Mouse (Mus musculus): Measurements from ENCODE around the gene Prickle2. TPM values are rescaled to one million over a fixed set of nuclear protein-coding genes. Genes with fewer than 3 reads are reported as not detected.

Prickle2 gene
- total RNA-seq, 2 experiments from 2014 or later = 10.8 to 11.4 TPM

DNA sequence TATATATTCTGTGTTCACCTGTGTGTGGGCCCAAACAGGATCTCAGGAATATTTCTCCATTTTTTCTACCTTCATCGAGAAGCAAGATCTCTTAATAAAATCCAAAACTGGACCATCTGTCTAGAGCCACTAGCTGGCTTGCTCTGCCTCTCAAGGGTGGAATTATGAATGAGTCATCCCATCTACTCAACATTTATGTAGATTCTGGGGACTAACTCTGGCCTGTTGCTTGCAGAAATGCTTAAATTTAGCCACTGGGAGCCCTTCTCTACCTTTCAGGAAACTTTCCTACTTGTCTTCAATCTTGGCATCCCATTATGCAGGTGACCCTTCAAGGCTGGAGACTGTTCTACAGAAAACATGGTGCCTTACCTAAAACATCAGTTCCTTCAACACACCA lies 194.0 kb downstream of the Prickle2 start:
- no peak for DNase-seq

DNA sequence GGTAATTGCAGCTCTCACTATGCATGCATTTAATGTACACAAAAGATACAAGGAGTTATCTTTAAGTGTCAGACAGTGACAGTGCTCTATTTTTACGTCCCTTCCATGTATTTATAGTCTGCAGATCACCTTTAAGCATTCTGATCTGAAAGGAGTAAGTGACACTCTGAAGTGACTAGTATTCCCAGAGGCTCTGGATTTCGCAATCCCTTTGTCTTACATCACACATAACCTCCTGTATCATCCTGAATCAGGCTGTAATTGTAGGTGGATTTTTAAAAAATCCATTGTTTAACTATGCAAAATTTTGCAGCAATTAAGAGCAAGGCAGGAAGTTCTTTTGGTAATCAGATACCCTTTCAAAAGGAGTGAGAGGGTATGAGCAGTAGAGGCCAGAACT lies 196.2 kb downstream of the Prickle2 start:
- DNase-seq = no peak

DNA sequence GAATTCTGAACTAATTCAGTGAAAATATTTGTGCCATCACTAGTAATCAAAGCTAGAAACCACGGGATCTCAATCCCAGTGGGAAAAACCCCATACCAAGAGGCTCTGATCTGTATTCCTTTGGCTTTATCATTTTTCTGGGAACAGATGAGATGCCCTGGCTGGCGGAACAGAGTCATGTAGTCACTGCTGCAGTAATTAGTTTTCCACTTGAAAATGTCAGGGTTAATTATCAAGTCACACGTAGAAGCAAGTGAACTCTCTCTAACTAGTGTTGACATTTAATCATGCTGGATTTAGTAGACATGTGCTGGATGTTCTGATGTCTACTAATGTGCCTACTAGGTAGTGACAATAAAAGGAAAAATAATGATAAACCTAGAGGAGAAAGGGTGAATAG lies 199.7 kb downstream of the Prickle2 start:
- no peak for DNase-seq

DNA sequence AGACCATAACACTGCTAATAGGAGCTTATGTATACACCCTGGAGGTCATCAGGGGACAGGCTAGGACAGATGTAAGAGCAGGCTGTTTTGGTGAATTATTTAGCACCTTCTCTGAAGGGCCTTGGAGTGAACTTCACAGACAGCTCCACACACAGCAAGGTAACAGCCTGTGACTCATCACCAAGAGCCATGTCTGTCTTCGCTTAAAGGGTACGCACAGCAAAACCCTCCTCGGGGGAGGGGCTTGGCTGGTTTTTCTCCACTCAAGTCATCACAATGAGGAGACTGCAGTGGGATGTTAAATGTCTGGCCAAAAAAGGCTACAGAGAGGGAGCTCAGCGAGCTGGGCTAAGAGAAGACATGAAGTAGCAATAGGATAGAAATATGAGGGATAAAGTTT lies 206.5 kb downstream of the Prickle2 start:
- no peak for DNase-seq

DNA sequence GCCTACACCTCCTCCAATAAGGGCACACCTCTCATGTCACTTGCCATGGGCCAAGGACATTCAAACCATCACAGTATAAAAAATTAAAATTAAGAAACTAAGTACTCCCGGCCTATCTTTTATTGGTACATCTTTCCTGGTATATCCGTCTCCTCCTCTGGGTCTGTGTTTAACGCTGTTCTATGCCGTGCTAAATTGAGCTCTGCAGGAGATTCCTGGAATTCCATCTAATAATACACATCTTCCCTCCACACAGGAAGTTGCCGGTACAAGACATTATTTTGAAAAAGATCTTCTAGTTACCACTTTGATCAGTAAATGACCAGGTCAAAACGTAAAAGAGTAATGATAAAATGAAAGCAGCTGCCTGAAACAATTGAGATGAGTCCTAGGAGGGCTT lies 207.4 kb downstream of the Prickle2 start:
- DNase-seq = no peak

DNA sequence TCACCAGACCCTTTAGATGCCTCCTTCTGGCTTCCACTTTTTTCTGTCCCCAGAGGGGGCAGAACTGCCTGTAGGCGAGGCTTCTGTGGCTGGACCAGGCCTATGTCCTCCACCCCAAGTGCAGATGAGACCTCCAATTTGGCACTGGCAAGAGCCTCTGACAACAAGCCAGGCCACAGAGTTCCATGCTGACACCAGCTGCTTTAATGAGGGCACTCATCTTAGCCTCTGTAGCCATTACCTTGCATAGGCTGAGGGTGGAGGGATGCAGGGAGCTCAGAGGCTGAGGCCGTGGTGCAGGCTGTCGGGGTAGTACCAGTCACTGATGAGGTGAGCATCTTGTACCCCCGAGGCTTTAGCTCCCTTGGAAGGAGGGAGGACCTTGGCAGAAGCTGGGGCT lies 208.7 kb downstream of the Prickle2 start:
- no peak for DNase-seq

DNA sequence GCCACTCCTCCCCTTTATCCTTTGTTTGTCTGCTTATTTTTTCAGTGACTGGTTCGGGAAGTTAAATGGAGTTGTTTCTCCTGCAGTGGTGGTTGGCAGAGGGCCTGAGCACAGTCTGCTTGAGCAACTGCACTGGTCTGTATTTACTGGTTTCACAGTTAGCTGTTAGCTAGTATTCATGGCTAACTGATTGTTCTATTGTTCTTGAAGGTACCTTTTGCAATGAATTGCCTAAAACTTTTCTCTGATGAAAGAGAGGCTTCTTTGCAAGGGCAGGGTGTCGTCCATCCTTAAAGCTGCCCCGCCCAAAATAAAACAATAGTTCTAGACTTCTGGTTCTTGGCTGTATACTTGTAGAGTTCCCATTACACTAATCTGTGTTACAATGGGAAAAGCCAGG lies 210.5 kb downstream of the Prickle2 start:
- DNase-seq = no peak

DNA sequence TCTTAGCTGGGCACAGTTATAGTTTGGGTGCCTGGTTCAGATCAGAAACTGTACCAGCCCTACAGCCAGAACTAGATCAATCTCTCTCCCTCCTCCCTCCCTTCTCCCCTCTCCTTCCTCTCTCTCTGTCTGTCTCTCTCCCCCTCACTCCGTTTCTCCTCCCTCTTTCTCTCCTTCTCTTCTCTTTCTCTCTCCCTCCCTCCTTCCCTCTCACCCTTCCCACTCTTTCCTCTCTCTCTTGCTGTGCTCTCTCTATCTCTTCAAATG lies 224.3 kb downstream of the Prickle2 start:
- DNase-seq = no peak

DNA sequence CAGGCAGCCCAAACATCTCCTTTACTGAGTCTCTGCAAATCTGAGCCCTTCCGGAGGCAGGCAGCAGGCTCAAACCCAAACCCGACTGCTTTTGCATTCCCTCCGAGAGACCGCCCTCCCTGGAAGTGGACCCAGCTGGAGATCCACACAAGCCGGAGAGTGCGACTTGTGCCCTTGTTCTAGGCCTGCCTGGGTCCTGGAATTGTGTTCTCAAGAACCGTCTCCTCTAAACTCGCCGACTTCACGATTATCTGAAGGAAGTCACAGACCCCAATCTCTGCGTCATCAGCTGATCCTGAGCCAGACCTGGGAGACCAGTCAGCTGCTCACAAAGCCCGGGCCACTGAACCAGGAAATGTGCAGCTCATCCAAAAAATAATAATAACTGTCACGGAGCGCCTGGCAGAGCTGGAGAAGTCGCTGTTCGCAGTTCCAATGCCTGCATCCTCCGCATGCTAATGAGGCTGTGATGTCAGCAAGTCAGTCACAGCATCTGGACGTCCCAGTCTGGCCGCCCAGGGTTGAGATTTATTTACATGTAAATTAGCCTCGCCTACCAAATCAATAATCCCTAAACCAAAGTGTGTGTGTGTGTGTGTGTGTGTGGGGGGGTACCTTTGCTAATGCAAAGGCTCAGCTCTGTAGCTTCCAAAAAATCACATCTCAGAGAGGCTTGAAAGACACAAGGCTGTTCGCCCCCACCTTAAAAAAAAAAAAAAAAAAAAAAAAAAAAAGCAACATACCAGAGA lies 224.8 kb downstream of the Prickle2 start:
- DNase-seq = peak; percentile 82

DNA sequence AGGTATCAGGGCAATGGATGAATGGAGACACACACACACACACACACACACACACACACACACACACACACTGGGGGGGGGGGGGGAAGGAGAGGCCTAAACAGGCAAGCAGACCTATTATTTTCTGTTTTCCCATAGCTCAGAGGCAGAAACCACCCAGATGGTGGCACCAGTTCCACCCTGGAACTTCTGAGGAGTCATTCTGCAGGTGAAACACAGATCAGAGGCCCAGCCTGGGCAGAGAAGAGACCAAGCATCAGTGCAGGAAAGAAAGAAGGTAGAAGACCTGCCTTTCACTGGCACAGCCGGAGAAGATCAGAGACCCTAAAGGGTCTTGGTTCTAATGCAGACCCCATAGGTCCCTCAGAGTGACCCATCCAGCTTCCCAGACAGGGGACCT lies 227.3 kb downstream of the Prickle2 start:
- DNase-seq = no peak

DNA sequence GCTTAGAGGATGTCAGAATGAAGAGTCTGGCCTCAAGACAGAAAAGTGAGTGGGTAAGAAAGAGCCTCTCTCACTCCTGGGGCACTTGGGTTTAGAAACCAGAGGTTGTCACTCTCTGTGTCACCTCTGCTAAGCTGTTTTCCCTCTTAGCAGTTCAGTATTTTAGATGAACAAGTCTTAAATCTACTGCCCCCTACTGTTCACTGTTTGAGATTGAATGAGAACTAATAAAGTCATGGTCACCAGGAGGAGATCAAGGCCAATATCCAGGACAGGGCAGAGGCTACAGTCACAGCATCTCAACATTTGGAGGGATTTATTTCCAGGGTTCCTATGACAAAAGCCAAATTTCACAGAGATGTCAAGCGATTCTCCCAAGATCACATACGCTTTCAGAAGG lies 228.3 kb downstream of the Prickle2 start:
- no peak for DNase-seq

DNA sequence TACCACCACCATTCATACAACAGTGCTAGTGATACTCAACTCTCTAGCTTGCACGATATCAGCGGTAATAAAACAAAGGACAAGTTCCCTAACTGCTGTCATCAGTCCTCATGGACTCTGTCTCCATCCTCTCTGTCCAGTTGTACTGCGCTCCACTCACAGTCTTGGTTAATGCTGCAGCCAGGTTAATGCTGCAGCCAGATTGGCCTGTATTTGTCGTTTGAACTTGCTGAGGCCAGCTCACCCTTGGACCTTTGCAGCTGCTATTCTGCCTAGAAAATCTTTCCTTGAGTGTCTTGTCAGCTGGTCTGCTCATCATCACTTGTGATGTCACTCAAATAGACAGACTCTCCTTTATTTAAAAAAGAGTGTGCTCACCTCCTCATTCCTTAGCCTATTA lies 236.5 kb downstream of the Prickle2 start:
- DNase-seq = no peak

DNA sequence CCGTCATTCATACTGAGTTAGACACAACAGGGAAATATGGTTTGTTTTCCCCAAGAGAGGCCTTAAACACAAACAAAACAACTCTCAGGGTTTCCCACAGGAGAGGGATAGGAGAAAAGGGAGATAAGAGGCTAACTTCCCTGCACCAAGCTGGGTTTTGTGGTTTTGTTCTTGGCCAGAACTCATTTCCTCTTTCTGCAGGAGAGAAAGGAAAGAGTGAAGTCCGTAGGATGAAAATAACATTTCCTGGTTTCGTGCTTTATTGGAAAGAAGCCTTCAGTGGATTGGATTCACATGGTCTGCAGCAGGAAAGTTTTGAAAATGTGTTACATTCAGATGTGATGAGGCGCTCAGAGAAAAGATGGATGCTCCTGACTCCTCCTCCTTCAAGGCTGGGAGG lies 237.1 kb downstream of the Prickle2 start:
- DNase-seq = no peak

DNA sequence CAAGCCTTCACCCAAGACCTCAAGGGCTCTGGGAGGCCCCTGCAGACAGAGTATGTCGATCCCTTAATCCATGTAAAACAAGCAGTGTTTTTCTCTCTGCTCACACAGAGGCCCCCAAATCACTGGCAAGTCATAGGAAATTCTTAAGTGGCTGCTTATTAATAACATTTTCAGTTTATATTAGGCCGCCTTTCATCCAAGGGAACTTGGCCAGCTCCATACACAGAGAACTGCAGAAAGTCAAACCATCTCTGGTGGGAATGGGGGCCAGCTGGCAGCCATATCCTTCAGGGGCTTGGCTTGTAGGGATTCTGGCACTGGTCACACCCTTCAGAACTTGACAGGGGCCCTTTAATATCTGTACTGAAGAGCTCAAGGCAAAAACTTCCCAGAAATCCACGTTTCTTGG lies 237.6 kb downstream of the Prickle2 start:
- peak; percentile 51 for DNase-seq

DNA sequence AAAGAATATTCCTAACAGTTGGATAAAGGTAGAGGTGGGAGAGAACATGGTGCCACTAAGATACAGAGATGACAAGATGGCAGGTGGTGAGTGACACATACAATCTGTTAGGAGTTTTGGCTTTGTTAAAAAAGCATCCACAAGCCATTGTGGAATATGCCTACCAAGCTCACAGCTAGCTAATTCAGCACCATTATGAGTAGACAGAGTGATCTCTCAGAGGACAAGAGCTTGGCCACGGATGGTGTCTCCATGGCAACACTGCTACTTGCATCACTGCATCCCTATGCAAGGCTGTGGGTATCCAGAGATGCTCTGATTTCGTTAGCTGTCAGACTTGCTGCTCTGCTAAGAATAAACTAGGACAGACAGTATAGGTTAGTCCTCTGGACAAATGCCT lies 238.6 kb downstream of the Prickle2 start:
- DNase-seq = no peak

DNA sequence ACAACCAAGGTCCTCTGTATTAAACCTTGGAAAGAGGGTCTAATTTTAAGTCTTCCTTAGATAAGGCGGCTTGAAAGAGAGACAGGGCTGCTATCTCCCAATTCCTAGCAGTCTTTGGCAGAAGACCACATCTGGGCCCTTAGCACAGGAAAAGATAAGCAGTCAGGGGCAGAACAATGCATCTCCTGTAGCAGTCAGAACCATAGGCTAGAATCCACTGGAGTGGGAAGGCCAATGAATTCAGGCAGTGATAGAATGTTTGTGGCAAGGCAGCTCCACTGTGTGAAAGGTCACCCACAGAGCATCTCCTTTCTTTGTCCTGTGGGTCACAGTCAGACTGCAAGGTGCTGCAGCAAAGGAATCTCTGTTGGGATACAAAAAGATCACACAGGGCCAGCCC lies 240.3 kb downstream of the Prickle2 start:
- DNase-seq = peak; percentile 21

DNA sequence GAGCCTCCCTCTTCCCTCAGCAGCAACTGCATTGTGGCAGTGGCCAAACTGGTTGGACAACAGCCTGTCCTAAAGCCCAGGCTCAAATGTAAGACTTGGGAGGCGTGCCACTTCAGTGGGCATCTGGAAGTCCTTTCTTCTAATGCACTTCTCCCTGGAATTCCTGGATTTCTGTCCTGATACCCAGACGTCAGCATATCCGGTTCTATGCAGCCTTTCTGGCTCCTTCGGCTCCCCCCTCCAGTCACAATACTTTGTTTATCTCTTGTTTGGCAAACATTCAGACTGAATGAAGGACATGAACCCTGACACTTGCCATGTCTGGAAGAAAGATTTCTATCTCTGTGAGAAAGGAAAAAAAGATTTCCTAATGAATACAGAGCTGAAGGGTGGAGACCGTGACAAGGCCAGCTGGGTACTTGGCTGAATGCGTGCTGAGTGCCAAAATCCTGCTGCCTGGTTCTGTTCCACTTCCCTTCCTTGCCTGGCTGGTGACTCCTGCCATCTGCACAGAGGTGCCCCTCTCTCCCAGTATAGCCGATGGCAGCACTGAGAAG lies 241.1 kb downstream of the Prickle2 start:
- peak; percentile 27 for DNase-seq

DNA sequence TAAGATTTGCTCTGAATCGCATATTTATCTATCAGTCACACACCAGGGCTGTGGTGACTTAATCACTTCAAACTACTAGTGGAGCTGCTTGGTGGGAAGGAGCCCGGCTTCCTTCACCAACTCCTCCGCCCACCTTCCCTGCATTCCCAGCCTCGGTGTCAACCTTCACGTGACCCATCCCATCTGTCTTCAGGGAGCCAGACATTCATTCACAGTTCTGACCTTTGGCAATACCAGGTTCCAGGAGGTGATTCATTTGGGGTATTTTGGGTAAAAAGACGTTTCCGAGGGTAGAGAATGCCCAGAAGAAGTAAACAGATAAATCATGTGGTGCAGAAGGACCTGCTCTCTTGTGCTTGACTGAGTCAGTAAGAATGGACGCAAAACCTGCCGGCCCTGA lies 242.2 kb downstream of the Prickle2 start:
- no peak for DNase-seq

DNA sequence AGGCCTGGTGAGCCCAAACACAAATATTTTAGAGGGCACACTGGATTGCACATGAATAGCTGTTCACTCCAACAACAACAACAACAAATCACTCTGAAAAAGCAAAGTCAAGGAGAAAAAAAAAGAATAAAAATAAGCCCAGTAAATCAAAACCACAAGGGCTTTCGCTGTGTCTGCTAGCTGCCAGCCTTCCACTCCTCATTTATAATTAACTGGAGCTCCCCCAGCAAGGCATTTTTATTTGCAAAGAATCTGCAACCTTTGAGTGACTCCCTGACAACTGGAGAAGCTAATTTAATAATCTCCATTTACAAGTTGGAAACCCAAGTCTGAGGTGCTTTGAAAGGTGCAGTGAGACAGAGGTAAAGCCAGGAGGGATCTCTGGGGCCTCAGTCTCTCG lies 245.2 kb downstream of the Prickle2 start:
- no peak for DNase-seq

DNA sequence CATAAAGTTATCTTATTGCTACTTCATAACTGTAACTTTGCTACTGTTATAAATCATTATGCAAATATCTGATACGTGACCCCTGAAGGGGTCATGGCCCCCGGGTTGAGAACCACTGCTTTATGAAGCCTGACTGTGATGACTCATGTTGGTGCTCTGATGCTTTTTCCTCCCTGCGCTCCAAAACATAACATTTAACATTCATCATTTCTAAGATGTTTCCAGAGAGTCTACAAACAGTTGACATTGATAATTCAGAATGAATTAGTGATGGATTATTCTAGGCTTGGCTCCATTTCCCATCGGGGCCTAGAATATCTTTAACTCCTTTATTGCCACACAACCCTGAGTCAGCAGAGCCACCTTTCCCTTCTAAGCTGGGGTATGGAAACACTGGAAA lies 247.9 kb downstream of the Prickle2 start:
- no peak for DNase-seq

DNA sequence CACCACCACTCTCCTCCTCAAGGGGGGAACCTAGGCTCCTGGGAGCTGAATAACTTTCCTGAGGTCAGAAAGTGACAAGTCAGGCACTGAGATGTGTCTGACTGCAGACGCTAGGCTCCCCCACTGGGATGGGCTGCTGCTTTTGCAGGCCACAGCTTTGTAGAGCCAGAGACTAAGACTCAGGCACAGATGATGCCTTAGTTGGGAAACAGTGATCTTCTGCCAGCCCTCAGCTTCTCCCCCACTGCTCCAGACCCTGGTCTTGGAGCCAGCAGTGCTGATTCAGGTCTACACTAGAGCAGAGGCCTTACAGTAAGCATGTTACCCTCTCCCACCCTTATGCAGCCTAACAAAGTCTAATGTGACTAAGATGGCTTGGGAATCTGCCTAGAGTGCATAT lies 254.5 kb downstream of the Prickle2 start:
- DNase-seq = no peak

DNA sequence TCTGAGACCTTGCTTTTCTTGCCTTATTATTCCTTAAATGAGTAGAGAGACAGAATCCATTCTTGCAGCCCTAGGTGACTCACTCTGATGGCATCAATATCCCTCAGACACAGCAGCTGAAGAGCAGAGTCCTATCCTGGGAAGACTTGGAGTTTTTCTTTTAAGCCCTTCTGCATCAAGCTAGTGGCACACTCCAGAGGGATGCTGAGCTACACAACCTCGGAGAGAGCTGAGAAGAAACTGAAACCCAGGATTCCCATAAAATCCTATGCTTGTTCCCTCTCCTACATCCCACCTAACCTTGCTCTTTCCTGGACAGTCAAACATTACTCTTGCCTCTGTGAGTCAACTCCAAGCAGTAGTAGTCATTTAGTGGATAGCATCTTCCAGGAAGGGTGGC lies 256.0 kb downstream of the Prickle2 start:
- DNase-seq = no peak

DNA sequence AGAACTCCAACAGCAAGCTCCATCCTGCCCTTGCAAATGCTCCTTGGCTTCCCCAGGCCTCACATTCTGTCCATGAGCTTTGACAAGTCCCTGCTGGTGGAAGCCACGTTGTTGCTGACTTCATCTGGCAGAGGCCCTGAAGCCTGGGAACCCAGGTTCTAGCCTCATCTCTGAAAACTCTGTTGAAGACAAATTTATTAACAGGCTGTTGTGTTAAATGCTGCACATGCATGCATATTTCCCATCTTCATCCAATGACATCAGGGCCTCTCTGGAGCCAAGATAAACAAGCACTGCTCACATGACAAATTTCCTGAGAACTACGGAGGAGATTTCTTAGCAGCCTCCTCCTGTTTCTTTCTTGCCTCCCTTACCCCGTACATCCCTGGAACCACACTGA lies 259.3 kb downstream of the Prickle2 start:
- peak; percentile 66 for DNase-seq

DNA sequence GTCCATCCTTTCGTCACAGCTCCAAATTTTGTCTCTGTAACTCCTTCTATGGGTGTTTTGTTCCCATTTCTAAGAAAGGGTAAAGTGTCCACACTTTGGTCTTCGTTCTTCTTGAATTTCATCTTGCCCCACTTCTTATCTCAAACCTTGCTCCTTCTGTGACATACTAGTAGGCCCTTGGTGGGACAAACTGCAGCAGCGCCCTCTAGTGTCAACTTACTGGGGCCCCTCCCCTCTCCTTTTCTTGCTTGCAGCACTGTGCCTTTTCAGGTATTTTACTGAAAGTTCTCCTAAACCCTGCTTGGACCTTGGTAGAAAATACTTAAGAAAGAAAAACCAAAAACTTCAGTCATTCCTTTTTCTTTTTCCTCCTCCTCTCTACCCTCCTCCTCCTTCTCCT lies 264.8 kb downstream of the Prickle2 start:
- DNase-seq = peak; percentile 41

DNA sequence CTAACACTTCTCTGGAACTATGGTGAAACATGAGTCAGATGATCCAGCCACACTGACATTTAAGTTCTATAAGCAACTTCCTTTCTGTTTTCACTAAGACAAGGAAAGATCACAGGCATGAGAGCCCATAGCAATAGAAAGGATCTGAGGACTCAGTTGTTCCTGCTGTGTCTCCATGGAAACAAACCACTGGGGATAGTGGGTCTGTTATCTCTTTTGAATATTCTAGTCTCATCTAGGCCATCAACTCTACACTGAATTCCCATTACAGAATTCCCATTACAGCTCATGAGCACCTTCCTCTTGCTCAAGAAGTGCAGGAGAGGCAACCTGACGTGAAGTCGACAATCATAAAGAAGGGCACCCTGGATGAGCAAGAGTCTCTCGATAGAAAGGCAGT lies 265.7 kb downstream of the Prickle2 start:
- DNase-seq = no peak

All from heart, postnatal 4 days (tissue).